Mouse (Mus musculus): Measurements from ENCODE around the gene 4930447C04Rik.

DNA sequence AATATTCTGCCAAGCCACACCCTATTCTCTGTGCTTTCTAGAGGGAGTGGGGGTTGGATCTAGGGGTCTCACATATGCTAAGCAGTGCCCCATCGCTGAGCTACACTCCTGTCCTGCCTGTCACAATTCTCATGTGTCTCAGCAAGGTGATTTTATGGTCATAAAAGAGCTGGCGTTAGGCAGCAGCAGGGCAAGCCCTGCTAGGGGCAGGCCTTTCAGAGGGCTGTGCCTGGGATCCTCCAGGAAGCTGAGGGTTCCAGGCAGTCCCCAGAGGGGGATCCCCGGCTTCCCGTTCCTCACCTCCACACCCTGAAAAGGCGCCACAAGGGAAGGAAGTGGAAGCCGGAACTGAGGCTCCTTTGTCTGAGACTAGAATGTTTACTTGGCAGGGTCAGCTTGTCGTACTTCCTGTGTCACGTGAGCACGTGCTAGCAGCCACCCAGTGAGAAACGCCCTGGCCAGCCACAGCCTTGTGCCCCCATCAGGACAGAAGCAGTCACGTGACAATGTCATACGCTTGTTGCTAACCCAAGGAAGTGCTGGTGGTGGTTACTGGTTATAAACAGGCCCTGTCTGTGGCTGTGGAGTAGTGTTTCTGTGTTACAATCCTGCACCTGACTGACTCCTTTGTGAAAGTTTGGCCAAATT is 96.5 kb downstream of the 4930447C04Rik start:
- TF ChIP-seq CTCF (IDR thresholded peaks at IDR 0.05; ENCODE audit: low read depth) (no peak), EP300 (IDR thresholded peaks at IDR 0.05; ENCODE audit: low read depth) (no peak)

Data from liver, embryonic 14.5 days (tissue).